Mouse (Mus musculus) cerebellum, adult 2 months (tissue): ENCODE data around the gene Ppp1r18. TPM values are rescaled to one million over a fixed set of nuclear protein-coding genes. Genes with fewer than 3 reads are reported as not detected.

Experiments used
- DNase-seq, 2 experiments: peaks; one replicate each; pipeline ENCODE4 v3.0.0; 2021
- H3K27ac ChIP-seq: fragments of 200-500 bp; 2 replicates; pipeline ENCODE4 v1.5.1; 2012; ENCODE audit warnings: low read length, control low read depth, inconsistent platforms; ENCODE audit not compliant: insufficient read depth
- H3K27me3 ChIP-seq: fragments of 200-500 bp; 2 replicates; pipeline ENCODE4 v1.6.1; 2012; ENCODE audit warnings: inconsistent platforms, mild to moderate bottlenecking, low read length, moderate library complexity; ENCODE audit not compliant: control insufficient read depth, insufficient read depth
- H3K4me1 ChIP-seq: fragments of 200-500 bp; 2 replicates; pipeline ENCODE4 v1.6.1; 2011; ENCODE audit warnings: low read length; ENCODE audit not compliant: control insufficient read depth, insufficient read depth
- H3K4me3 ChIP-seq: fragments of 200-500 bp; replicated peaks from 2 replicates; pipeline ENCODE3; 2011; ENCODE audit warnings: mild to moderate bottlenecking, low read depth, low read length, control low read depth; ENCODE audit not compliant: insufficient read depth
- CTCF ChIP-seq: fragments of 200-500 bp; IDR thresholded peaks from 2 replicates; pipeline ENCODE4 v1.5.1; 2011; ENCODE audit warnings: low read depth, mild to moderate bottlenecking, control low read depth, low read length, moderate library complexity, borderline replicate concordance; ENCODE audit not compliant: insufficient read depth
- POLR2A ChIP-seq: fragments of 200-500 bp; IDR thresholded peaks from 2 replicates; pipeline ENCODE4 v1.6.1; 2011; ENCODE audit warnings: low read length, control low read depth, borderline replicate concordance; ENCODE audit not compliant: insufficient read depth
- WGBS: fragments of 180-500 bp; shearing (Covaris S2); methylation state at CpG from one replicate; pipeline ENCODE4 v1.1.7; 2018; 5-methylcytosine and 5-hydroxymethylcytosine counted together
- polyA plus RNA-seq: library from polyadenylated mRNA; depleted of rRNA; stranded (reverse); fragments of >200 nt; gene quantifications from 2 replicates; pipeline ENCODE4 v1.2.3, GENCODE M21; 2012

The Ppp1r18 gene
- polyA plus RNA-seq, 1 experiment, result 8.7 TPM

DNA sequence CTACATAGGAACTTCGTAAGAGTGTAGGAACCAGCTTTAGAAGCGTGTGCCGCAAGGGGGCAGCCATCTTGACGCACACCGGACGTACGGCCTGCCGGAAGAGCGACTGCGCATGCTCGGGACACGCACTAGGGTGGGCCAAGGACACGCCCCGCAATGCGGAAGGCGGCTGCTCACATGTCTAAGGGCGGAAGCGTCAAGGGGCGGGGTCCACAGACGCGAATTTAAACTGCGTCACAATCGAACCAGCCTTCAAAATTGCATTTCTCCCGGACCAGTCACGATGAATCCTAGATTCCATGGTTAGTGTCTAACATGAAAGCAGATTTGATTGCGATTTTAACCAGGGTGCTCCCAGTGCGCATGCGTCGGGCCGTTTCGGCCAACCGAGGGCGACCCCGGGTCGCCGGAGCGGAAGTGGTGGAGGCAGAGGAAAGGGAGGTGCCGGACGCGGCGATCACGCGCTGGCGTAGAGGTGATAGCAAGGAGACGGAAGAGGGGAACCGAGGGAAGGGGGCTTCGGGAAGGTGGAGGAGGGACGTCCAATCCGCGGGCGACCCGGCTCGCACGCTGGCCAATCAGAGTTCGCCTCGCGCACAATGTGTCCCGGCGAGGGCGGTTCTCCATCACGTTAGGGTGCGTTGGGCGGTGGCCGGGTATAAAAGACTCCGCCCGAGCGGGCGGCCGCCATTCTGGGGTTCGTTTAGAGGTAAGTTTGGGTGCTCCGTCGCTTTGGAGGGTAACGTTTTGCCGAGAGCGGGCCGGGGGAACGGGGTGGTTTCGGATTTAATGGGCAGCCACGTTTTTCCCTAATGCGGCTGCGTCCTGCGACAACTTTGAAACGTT, 51.1 kb downstream of the Ppp1r18 start, which contains the start of the genes Mrps18b and Ppp1r10:
Gene Mrps18b, minus strand, starts transcription at position 93 of the 846 bp plus-strand sequence.
Gene Ppp1r10, plus strand, starts transcription at position 138 of the 846 bp plus-strand sequence.
- Histone ChIP-seq H3K4me1 (no peaks in the 10 kb centered on the region; the same call in 1 of the 2 replicates), H3K27ac (peak within 1 kb of the TSS; percentile 93), H3K27me3 (no peaks in the 10 kb centered on the region), H3K4me3 (peak within 1 kb of the TSS; percentile 99)
- peak; percentile 99 to 100 for DNase-seq
- under 1% methylated on average over 83 of the region's 83 CpGs for WGBS
- peak; percentile 98 for TF ChIP-seq POLR2A
- peak; percentile 53; the same call in 1 of the 2 replicates for TF ChIP-seq CTCF

DNA sequence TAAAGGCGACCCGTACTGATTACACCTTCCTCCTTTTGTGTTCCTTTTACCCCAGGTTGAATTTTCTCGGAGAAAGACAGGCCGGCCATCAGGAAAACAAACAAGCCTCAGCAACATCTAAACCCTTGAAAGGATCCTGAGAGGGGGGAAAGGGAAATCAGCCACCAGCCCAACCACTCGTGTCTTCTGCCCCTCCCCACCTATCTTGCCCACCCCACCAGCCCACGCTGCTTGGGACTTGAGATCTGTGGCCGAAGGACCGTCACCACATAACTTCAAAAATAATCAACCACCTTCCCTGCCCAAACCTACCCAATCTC, 51.7 kb downstream of the Ppp1r18 start:
- H3K27me3 ChIP-seq, result no peaks in the 10 kb centered on the region
- peak overlapping the region; percentile 99 for H3K4me3 ChIP-seq
- peak overlapping the region; percentile 93 for H3K27ac ChIP-seq
- 0% methylated on average over 8 of the region's 8 CpGs for WGBS
- no peaks in the 10 kb centered on the region; the same call in 1 of the 2 replicates for H3K4me1 ChIP-seq
- TF ChIP-seq CTCF, result no peak
- TF ChIP-seq POLR2A, result no peak
- peak in 1 of 2 experiments; percentile 60 for DNase-seq

DNA sequence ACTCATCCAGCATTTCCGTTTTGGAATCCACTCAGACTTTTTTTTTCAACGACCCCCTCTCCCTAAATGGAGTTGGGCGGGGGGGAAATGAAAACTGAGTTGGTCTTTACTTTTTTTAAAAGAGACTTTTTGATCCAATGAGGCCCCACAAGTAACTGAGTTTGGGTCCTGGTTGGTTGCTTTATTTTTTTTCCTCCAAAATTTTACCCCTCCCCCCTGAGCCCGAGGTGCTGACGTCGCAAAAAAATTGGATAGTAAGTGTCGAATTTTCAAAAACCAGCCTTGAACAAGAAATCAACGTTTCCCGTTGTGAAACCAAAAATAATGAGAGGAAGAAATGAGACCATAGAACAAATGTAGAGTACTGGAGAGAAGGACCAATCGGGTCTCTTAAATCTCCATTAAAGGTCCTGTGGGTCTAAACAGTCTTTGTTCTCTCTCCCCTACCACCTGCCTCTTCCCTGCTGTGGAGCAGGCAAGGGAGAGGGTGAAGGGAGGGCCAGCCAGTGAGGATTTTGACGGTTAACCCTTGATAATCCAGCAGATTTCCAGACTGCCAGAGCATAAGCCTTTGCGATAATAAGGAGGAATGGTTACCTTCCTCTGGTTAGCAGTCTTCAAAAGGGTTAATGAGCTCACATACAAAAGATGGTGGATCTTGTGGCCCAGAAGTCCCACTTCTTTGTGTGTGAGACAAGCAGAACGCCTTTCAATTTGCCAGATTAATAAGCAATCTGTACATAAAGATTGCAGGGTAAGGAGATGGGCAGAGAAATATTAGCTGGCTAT, 52.3 kb downstream of the Ppp1r18 start:
- DNase-seq, result peak; percentile 66 to 84
- peak overlapping the region; percentile 93 for H3K27ac ChIP-seq
- H3K4me1 ChIP-seq, result no peaks in the 10 kb centered on the region; the same call in 1 of the 2 replicates
- peak overlapping the region; percentile 99 for H3K4me3 ChIP-seq
- WGBS, result under 1% methylated on average over 13 of the region's 13 CpGs
- TF ChIP-seq CTCF (no peak), POLR2A (peak; percentile 70; the same call in 1 of the 2 replicates)
- H3K27me3 ChIP-seq, result no peaks in the 10 kb centered on the region

DNA sequence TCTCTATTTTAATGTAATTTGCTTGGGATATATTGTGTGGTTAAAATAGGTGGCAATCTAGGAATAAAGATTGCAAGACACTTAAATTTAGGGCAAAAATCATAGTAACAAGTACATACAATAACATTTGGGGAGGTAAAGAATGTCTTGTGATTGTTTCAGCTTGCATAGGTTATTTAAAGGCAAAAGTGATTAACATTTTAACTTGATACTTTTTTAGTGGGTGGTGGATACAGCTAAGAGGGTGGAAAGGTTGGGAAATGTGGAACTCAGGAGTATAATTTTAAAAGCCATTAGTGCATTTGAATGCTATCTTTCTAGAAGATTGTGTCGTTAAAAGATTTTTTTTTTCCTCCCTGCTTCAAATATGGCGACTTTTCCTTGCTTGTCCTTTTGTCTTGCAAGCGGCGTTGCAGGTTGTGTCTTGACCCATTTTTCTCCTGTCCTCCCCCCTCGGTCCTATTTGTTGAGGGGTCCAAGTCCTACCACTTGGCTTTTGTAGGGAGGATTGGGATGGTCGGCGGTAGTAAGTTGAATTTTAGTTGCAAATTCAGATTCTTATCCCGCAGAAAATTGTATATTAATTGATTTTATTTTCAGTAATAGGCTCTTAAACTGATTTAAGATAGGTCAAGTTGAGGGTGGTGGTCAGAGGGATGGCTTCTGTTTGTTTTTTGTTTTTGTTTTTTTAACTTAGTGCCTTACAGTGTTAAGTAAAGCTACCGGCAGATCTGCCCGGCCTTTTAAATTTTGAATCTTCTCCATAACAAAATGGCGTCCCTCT, 53.1 kb downstream of the Ppp1r18 start:
- under 1% methylated on average over 11 of the region's 11 CpGs for WGBS
- DNase-seq, result peak; percentile 63 to 67
- no peaks in the 10 kb centered on the region for H3K27me3 ChIP-seq
- peak overlapping the region; percentile 99 for H3K4me3 ChIP-seq
- peaks cover 4% of the 10 kb centered on the region; the same call in 1 of the 2 replicates for H3K4me1 ChIP-seq
- peak overlapping the region; percentile 97 for H3K27ac ChIP-seq
- TF ChIP-seq CTCF (no peak), POLR2A (no peak)

DNA sequence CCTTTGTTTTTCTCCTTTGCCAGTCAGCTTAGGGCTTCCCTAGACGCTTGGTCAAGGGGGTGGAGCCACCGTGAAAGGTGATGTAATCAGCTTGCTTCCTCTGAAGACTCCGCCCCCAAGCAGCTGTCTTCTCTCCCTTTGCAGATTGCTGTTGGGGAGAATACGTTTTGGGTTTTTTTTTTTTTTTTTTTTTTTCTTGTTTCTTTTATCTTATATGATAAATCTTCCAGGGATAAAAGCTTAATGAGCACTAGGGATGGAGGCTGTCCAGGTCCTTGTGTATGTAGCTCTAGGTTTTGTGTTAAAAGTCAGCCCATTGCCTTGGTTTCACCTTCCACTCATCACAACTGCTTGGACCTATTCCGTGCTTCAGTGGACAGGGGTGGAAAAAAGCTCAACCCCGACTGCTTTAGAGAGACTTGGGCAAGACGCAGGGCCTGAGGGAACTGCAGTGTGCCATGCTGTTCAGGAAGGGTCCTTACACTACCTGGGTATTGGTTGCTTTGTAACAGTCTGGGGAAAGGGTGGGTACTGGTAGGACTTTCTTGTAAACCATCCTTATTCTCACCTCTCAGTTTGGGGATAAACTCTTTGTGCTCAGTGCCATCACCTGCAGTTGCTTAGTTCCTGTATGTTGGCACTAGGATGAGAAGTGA, 53.8 kb downstream of the Ppp1r18 start:
- peak; percentile 95 to 97 for DNase-seq
- Histone ChIP-seq H3K4me1 (peaks cover 4% of the 10 kb centered on the region; the same call in 1 of the 2 replicates), H3K4me3 (peak overlapping the region; percentile 99), H3K27ac (peak overlapping the region; percentile 97), H3K27me3 (no peaks in the 10 kb centered on the region)
- WGBS, result under 1% methylated on average over 7 of the region's 7 CpGs
- TF ChIP-seq CTCF, result no peak
- peak; percentile 51; the same call in 1 of the 2 replicates for TF ChIP-seq POLR2A

DNA sequence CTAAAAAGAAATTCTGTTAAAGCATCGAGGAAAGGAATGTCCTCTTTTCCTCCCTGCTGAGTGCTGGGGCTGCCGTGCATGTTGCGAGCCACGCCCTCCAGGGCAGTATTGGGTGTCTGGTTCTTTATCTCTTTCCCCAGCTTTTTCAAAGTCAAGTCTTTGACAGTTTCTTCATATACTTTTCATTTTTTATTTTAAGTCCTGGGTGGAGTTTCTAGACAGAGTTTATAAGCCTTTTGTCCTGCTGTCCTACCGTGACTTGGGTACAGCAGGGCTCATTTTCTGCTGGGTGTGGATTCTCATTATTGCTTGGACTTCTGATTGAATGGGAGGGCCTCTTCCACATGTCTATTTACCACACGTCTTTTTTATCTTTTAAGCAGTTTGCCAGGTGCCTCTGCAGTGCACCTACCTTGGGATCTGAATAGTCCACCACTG, 54.5 kb downstream of the Ppp1r18 start:
- Histone ChIP-seq H3K27me3 (no peaks in the 10 kb centered on the region), H3K4me1 (peaks cover 4% of the 10 kb centered on the region; the same call in 1 of the 2 replicates), H3K27ac (no peak overlapping the region; the same call in 1 of the 2 replicates), H3K4me3 (peak overlapping the region; percentile 20)
- no peak for DNase-seq
- no peak for TF ChIP-seq CTCF
- no peak for TF ChIP-seq POLR2A
- WGBS, result 12% methylated on average over 6 of the region's 6 CpGs
